Mouse (Mus musculus): ENCODE measurements around the gene Kcnn1. TPM values are rescaled to one million over a fixed set of nuclear protein-coding genes. Genes with fewer than 3 reads are reported as not detected.
A peak's percentile ranks its signal among the peaks of the same experiment; 100 is the strongest.
"Not testable (repeated sequence)": the region's sequence is repeated elsewhere in the genome, so short reads cannot be mapped to it uniquely, and the experiment has no call there.

The Kcnn1 gene
- polyA plus RNA-seq, 1 experiment from 2014 or later: 26.9 TPM

- ATAC-seq: no peak
- H3K9me3 ChIP-seq: no peaks in the 10 kb centered on the region
- H3K36me3 ChIP-seq: peaks cover 18% of the 10 kb centered on the region; the same call in 1 of the 2 replicates
- peaks cover 30% of the 10 kb centered on the region for H3K4me1 ChIP-seq (replicated peaks)
- no peak overlapping the region for H3K4me3 ChIP-seq (replicated peaks)
- H3K9ac ChIP-seq (replicated peaks): no peak overlapping the region; the same call in 1 of the 2 replicates
- 88% methylated on average over 12 of the region's 12 CpGs for WGBS
- no peaks in the 10 kb centered on the region for H3K27me3 ChIP-seq
- H3K27ac ChIP-seq: no peak overlapping the region
- no peak overlapping the region for H3K4me2 ChIP-seq (replicated peaks)
Observed at GRCm38 (mm10) chr8:70836666-70837065, 26.4 kb downstream of the Kcnn1 start.

- WGBS: 96% methylated on average over 3 of the region's 3 CpGs
Observed at GRCm38 (mm10) chr8:70834071-70834470, 29.0 kb downstream of the Kcnn1 start.

DNA sequence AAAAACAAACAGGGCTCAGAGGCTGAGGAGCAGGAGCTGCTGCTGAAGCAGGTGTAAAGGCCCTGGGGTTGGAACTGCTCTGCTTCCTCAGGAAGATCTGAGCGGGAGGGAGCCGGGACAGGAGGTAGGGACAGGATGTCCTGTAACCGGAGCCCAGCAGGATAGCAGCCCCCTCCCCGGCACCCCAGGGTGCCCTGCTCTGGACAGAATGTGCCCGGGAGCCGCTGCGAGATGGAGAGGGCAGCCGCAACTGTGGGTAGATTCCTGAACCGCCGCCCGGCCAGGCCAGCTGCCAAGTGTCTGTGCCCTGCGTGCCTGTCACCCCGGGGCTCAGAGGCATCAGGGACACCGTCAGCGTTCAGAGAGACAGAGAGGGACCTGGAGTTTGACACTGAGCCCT is 29.5 kb downstream of the Kcnn1 start:
- Histone ChIP-seq H3K4me3 (replicated peaks) (no peak overlapping the region), H3K9me3 (no peaks in the 10 kb centered on the region), H3K27me3 (no peaks in the 10 kb centered on the region), H3K9ac (replicated peaks) (no peak overlapping the region), H3K4me2 (replicated peaks) (no peak overlapping the region), H3K27ac (no peak overlapping the region), H3K36me3 (peaks cover 18% of the 10 kb centered on the region; the same call in 1 of the 2 replicates), H3K4me1 (replicated peaks) (peaks cover 17% of the 10 kb centered on the region)
- WGBS: 51% methylated on average over 15 of the region's 15 CpGs
- no peak; the same call in 1 of the 2 replicates for ATAC-seq

More at GRCm38 (mm10) chr8:70834071-70834470, 29.0 kb downstream of the Kcnn1 start:
- Histone ChIP-seq H3K4me2 (replicated peaks) (no peak overlapping the region), H3K9me3 (no peaks in the 10 kb centered on the region), H3K27ac (no peak overlapping the region), H3K4me3 (replicated peaks) (no peak overlapping the region), H3K36me3 (peaks cover 18% of the 10 kb centered on the region; the same call in 1 of the 2 replicates), H3K9ac (replicated peaks) (no peak overlapping the region), H3K4me1 (replicated peaks) (peaks cover 21% of the 10 kb centered on the region), H3K27me3 (no peaks in the 10 kb centered on the region)
- ATAC-seq: no peak

- Histone ChIP-seq H3K4me3 (replicated peaks) (no peak overlapping the region), H3K27me3 (no peaks in the 10 kb centered on the region), H3K4me2 (replicated peaks) (no peak overlapping the region), H3K9me3 (no peaks in the 10 kb centered on the region), H3K27ac (no peak overlapping the region), H3K9ac (replicated peaks) (no peak overlapping the region), H3K36me3 (peaks cover 18% of the 10 kb centered on the region; the same call in 1 of the 2 replicates), H3K4me1 (replicated peaks) (peaks cover 14% of the 10 kb centered on the region; the same call in 1 of the 2 replicates)
- no peak; the same call in 1 of the 2 replicates for ATAC-seq
- WGBS: 54% methylated on average over 9 of the region's 9 CpGs
Observed at GRCm38 (mm10) chr8:70833018-70833482, 30.0 kb downstream of the Kcnn1 start.

DNA sequence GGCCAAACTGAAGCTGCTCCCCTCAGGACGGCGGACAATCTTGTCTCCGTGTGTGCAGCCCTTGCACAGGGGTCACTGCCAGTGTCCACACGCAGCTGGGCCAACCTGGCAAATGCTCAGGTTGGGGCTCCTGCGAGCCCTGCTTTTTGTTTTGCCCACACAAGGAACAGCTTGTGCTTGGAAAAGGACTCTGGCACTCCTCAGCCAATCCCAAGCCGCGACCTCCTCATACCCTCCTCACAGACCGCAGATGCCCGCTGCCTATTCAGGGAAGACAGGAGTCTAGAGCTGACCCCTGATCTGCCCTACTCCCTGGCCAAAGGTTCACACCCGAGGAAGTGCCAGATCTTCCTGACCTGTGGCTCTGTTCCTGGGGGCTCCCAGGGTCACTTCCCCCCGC is 30.7 kb downstream of the Kcnn1 start:
- no peak overlapping the region for H3K27ac ChIP-seq
- 69% methylated on average over 11 of the region's 11 CpGs for WGBS
- H3K9me3 ChIP-seq: no peaks in the 10 kb centered on the region
- 0 out of 2 replicates have a peak overlapping the region, but pooled peaks have one; percentile 19 for H3K9ac ChIP-seq (replicated peaks)
- no peak overlapping the region for H3K4me2 ChIP-seq (replicated peaks)
- H3K36me3 ChIP-seq: peaks cover 18% of the 10 kb centered on the region; the same call in 1 of the 2 replicates
- H3K4me1 ChIP-seq (replicated peaks): peaks cover 14% of the 10 kb centered on the region; the same call in 1 of the 2 replicates
- no peak for ATAC-seq
- H3K27me3 ChIP-seq: no peaks in the 10 kb centered on the region
- no peak overlapping the region for H3K4me3 ChIP-seq (replicated peaks)

GRCm38 (mm10) chr8:70831517-70831916 is 31.5 kb downstream of the Kcnn1 start:
- Histone ChIP-seq H3K4me2 (replicated peaks) (no peak overlapping the region), H3K4me1 (replicated peaks) (peaks cover 14% of the 10 kb centered on the region; the same call in 1 of the 2 replicates), H3K9me3 (no peaks in the 10 kb centered on the region), H3K27me3 (no peaks in the 10 kb centered on the region), H3K27ac (no peak overlapping the region), H3K36me3 (peaks cover 15% of the 10 kb centered on the region; the same call in 1 of the 2 replicates), H3K4me3 (replicated peaks) (no peak overlapping the region), H3K9ac (replicated peaks) (no peak overlapping the region)
- ATAC-seq: no peak
- WGBS: 88% methylated on average over 8 of the region's 8 CpGs

GRCm38 (mm10) chr8:70827796-70828195 is 35.3 kb downstream of the Kcnn1 start:
- WGBS: 91% methylated on average over 1 of the region's 1 CpGs
- H3K27me3 ChIP-seq: no peaks in the 10 kb centered on the region
- no peak overlapping the region for H3K4me3 ChIP-seq (replicated peaks)
- H3K36me3 ChIP-seq: no peaks in the 10 kb centered on the region
- ATAC-seq: no peak
- peaks cover 9% of the 10 kb centered on the region; the same call in 1 of the 2 replicates for H3K4me1 ChIP-seq (replicated peaks)
- no peak overlapping the region for H3K4me2 ChIP-seq (replicated peaks)
- no peak overlapping the region for H3K27ac ChIP-seq
- H3K9ac ChIP-seq (replicated peaks): no peak overlapping the region
- H3K9me3 ChIP-seq: no peaks in the 10 kb centered on the region

DNA sequence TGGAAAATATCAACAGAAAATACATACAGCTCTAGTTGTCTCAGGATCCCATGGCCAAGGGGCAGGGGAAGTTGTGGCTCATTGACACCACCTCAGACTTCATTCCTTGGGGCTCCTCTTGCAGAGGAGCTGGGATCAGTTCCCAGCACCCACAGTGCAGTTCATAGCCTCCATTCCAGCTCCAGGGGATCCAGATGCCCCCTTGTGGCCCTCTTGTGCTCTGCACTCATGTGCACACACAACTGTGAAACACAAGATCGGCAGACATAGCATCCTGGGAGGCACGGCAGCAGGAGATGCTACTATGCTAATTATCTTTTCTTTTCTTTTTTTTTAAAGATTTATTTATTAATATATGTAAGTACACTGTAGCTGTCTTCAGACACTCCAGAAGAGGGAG is 36.0 kb downstream of the Kcnn1 start:
- Histone ChIP-seq H3K9me3 (no peaks in the 10 kb centered on the region), H3K27ac (no peak overlapping the region), H3K4me3 (replicated peaks) (no peak overlapping the region), H3K36me3 (no peaks in the 10 kb centered on the region), H3K4me1 (replicated peaks) (peaks cover 5% of the 10 kb centered on the region; the same call in 1 of the 2 replicates), H3K9ac (replicated peaks) (no peak overlapping the region), H3K27me3 (peaks cover 2% of the 10 kb centered on the region; the same call in 1 of the 2 replicates), H3K4me2 (replicated peaks) (no peak overlapping the region)
- 95% methylated on average over 2 of the region's 2 CpGs for WGBS
- no peak for ATAC-seq

DNA sequence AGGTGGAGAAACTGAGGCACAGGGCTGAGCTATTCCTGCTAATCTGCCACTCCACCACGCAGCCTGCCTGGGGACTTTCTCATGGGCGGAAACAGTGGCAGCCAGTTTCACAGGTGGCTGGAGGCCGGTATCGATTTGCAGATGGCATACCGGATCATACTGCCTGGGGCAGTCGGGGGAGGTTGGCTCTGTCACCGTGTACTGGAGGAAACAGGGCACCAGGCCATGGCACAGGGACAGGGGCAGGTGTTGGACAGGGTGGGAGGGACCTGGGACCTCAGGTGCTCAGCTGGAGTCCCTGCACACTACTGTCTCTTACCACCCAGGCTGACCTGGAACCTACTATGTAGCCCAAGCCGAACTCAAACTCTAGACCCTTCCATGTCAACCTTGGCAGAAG is 37.2 kb downstream of the Kcnn1 start:
- Histone ChIP-seq H3K4me2 (replicated peaks) (no peak overlapping the region), H3K4me1 (replicated peaks) (no peaks in the 10 kb centered on the region), H3K27me3 (peaks cover 13% of the 10 kb centered on the region), H3K9me3 (no peaks in the 10 kb centered on the region), H3K27ac (no peak overlapping the region), H3K36me3 (no peaks in the 10 kb centered on the region), H3K4me3 (replicated peaks) (no peak overlapping the region), H3K9ac (replicated peaks) (no peak overlapping the region)
- WGBS: 89% methylated on average over 8 of the region's 8 CpGs
- ATAC-seq: no peak

DNA sequence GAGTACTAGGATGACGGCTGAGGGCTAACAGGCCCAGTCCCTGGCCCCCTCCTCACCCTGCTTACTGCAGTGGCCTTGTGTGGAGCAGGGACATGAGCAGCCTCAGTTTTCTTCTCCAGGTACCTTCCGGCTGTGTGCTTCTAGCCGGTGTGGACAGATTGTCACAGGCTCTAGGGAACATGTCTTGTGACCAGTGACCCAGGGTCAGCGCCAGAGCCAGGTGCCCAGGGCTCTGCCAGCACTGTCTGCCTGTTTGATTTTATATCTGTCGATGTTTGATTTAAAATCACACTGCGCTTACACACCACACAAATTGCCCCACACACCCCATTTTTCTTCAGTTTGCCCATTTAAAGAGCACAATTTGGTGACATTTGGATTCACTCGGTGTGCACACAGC is 39.3 kb downstream of the Kcnn1 start:
- peaks cover 33% of the 10 kb centered on the region for H3K27me3 ChIP-seq
- H3K9me3 ChIP-seq: peaks cover 7% of the 10 kb centered on the region; the same call in 1 of the 2 replicates
- no peak overlapping the region for H3K27ac ChIP-seq
- no peak overlapping the region for H3K4me3 ChIP-seq (replicated peaks)
- H3K4me1 ChIP-seq (replicated peaks): 0 out of 2 replicates have a peak, but pooled peaks cover 2% of the 10 kb centered on the region
- H3K36me3 ChIP-seq: no peaks in the 10 kb centered on the region
- WGBS: 85% methylated on average over 7 of the region's 7 CpGs
- no peak overlapping the region; the same call in 1 of the 2 replicates for H3K9ac ChIP-seq (replicated peaks)
- no peak for ATAC-seq
- no peak overlapping the region for H3K4me2 ChIP-seq (replicated peaks)

DNA sequence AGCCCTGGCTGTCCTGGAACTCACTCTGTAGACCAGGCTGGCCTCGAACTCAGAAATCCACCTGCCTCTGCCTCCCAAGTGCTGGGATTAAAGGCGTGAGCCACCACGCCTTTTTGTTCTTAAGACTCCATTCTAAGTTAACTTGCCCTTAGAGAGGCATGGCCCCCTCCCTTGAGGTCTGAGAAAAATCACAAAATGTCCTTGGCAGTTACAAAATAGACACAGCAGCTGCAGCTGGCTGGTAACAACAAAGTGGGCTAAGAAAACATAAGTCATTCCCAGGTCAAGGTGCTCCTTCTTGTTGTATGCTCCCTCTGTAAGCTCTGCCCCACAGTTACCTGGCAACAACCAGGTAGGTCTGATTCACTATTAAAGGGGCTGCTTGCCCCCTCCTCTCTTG is 40.5 kb downstream of the Kcnn1 start:
- 85% methylated on average over 3 of the region's 3 CpGs for WGBS
- not testable (repeated sequence) for H3K4me1 ChIP-seq (replicated peaks); H3K36me3 ChIP-seq; H3K9me3 ChIP-seq; H3K27ac ChIP-seq; H3K9ac ChIP-seq (replicated peaks); H3K4me3 ChIP-seq (replicated peaks); ATAC-seq; H3K4me2 ChIP-seq (replicated peaks)
- peaks cover 39% of the 10 kb centered on the region for H3K27me3 ChIP-seq

- H3K4me2 ChIP-seq (replicated peaks): no peak overlapping the region
- H3K27me3 ChIP-seq: peaks cover 45% of the 10 kb centered on the region
- 0 out of 2 replicates have a peak, but pooled peaks cover 2% of the 10 kb centered on the region for H3K4me1 ChIP-seq (replicated peaks)
- peaks cover 8% of the 10 kb centered on the region; the same call in 1 of the 2 replicates for H3K9me3 ChIP-seq
- no peak overlapping the region for H3K27ac ChIP-seq
- 53% methylated on average over 11 of the region's 11 CpGs for WGBS
- no peaks in the 10 kb centered on the region for H3K36me3 ChIP-seq
- H3K9ac ChIP-seq (replicated peaks): no peak overlapping the region
- ATAC-seq: no peak
- no peak overlapping the region for H3K4me3 ChIP-seq (replicated peaks)
Observed at GRCm38 (mm10) chr8:70821992-70822391, 41.1 kb downstream of the Kcnn1 start.
